Mouse (Mus musculus) hindbrain, embryonic 12.5 days (tissue): ENCODE measurements around the gene Yars. TPM values are rescaled to one million over a fixed set of nuclear protein-coding genes. Genes with fewer than 3 reads are reported as not detected.
A peak's percentile ranks its signal among the peaks of the same experiment; 100 is the strongest.
"Not testable (repeated sequence)": the region's sequence is repeated elsewhere in the genome, so short reads cannot be mapped to it uniquely, and the experiment has no call there.

Experiments
- ATAC-seq: fragments of 200-750 bp; cut with Nextera tagmentation; 2 replicates; pipeline ENCODE4 v1.8.0; 2017; ENCODE audit warnings: moderate TSS enrichment; ENCODE audit not compliant: low FRiP score
- H3K27ac ChIP-seq: fragments of 300-500 bp; sonication (generic); 2 replicates; pipeline ENCODE4 v1.5.1; 2016; ENCODE audit warnings: mild to moderate bottlenecking
- H3K27me3 ChIP-seq: fragments of 300-500 bp; sonication (generic); 2 replicates; pipeline ENCODE4 v1.6.1; 2016; ENCODE audit warnings: mild to moderate bottlenecking
- H3K36me3 ChIP-seq: fragments of 300-500 bp; sonication (generic); 2 replicates; pipeline ENCODE4 v1.6.1; 2016; ENCODE audit warnings: mild to moderate bottlenecking
- H3K4me1 ChIP-seq: fragments of 300-500 bp; sonication (generic); 2 replicates; pipeline ENCODE4 v1.6.1; 2016
- H3K4me2 ChIP-seq: fragments of 300-500 bp; sonication (generic); replicated peaks from 2 replicates; pipeline ENCODE4 v1.6.1; 2016; ENCODE audit warnings: mild to moderate bottlenecking
- H3K4me3 ChIP-seq: fragments of 300-500 bp; sonication (generic); 2 replicates; pipeline ENCODE4 v1.5.1; 2016; ENCODE audit warnings: mild to moderate bottlenecking
- H3K9ac ChIP-seq: fragments of 300-500 bp; sonication (generic); 2 replicates; pipeline ENCODE4 v1.6.1; 2016; ENCODE audit warnings: mild to moderate bottlenecking, moderate library complexity
- H3K9me3 ChIP-seq: fragments of 300-500 bp; sonication (generic); replicated peaks from 2 replicates; pipeline ENCODE4 v1.6.1; 2016; ENCODE audit warnings: mild to moderate bottlenecking
- WGBS: fragments of 180-500 bp; shearing (Covaris S2); methylation state at CpG from one replicate; pipeline ENCODE4 v1.1.7; 2016; 5-methylcytosine and 5-hydroxymethylcytosine counted together
- polyA plus RNA-seq: library from polyadenylated mRNA; unstranded; fragments of >200 nt; fragmentation: Nextera tagmentation; extraction: Ambion mirVana; gene quantifications from 2 replicates; pipeline ENCODE4 v1.2.1, GENCODE M21; 2016

The Yars gene
- polyA plus RNA-seq, 1 experiment from 2014 or later: 98.1 TPM

GRCm38 (mm10) chr4:129197514-129197913 lies 8.0 kb downstream of the Yars start:
- Histone ChIP-seq H3K27ac (no peak overlapping the region), H3K4me1 (no peaks in the 10 kb centered on the region), H3K36me3 (peaks cover 73% of the 10 kb centered on the region), H3K9me3 (no peaks in the 10 kb centered on the region), H3K27me3 (no peaks in the 10 kb centered on the region), H3K4me3 (no peak overlapping the region), H3K4me2 (no peak overlapping the region), H3K9ac (no peak overlapping the region)
- WGBS: 97% methylated on average over 6 of the region's 6 CpGs
- no peak for ATAC-seq

- H3K4me2 ChIP-seq: no peak overlapping the region
- no peak overlapping the region for H3K4me3 ChIP-seq
- no peaks in the 10 kb centered on the region for H3K27me3 ChIP-seq
- WGBS: 95% methylated on average over 10 of the region's 10 CpGs
- H3K36me3 ChIP-seq: peaks cover 88% of the 10 kb centered on the region
- no peak overlapping the region for H3K9ac ChIP-seq
- H3K27ac ChIP-seq: no peak overlapping the region
- ATAC-seq: no peak
- H3K4me1 ChIP-seq: no peaks in the 10 kb centered on the region
- H3K9me3 ChIP-seq: no peaks in the 10 kb centered on the region
Observed at GRCm38 (mm10) chr4:129204655-129205054, 15.1 kb downstream of the Yars start.

- no peak overlapping the region for H3K9ac ChIP-seq
- H3K4me3 ChIP-seq: no peak overlapping the region
- no peaks in the 10 kb centered on the region for H3K4me1 ChIP-seq
- H3K4me2 ChIP-seq: no peak overlapping the region
- H3K9me3 ChIP-seq: no peaks in the 10 kb centered on the region
- peaks cover 88% of the 10 kb centered on the region for H3K36me3 ChIP-seq
- no peak for ATAC-seq
- no peaks in the 10 kb centered on the region for H3K27me3 ChIP-seq
- no peak overlapping the region for H3K27ac ChIP-seq
- 94% methylated on average over 8 of the region's 8 CpGs for WGBS
Observed at GRCm38 (mm10) chr4:129206792-129207191, 17.2 kb downstream of the Yars start.

DNA sequence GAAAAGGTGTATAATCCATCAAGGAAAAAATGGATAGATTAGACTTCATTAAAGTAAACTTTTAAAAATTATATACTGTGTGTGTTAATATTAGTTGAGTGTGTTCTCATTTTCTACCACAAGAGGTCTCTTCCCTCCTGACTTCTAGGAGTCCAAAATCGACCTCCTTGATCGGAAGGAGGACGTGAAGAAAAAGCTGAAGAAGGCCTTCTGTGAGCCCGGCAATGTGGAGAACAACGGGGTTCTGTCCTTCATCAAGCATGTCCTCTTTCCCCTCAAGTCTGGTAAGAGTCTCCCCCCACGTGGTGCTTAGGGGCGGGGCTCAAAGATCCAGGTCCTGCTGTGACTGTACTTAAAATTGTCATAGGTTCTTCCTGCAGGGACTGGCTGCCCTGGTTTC lies 19.9 kb downstream of the Yars start:
- Histone ChIP-seq H3K27me3 (no peaks in the 10 kb centered on the region), H3K9ac (no peak overlapping the region), H3K4me1 (no peaks in the 10 kb centered on the region), H3K4me3 (no peak overlapping the region), H3K36me3 (peaks cover 89% of the 10 kb centered on the region), H3K9me3 (no peaks in the 10 kb centered on the region), H3K27ac (no peak overlapping the region), H3K4me2 (no peak overlapping the region)
- no peak for ATAC-seq
- WGBS: 64% methylated on average over 7 of the region's 7 CpGs

DNA sequence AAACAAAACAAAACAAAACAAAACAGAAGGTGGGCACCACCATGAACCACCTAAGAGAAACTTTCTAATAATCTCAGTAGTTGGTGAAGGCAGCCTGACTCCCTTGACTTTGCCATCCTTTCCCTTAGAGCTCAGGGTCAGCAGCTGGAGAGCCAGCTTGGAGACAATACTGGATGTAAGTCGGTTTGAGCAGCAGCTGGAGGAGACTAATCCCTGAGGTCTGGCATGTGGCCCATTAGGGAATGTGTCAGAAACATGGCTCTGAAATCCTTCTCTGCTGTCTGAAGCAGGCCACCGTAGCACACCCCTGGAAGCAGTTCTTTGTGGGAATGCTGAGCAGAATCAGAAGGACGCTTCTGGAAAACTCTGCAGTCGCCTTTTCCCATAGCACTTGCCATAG lies 21.9 kb downstream of the Yars start:
- no peak overlapping the region for H3K27ac ChIP-seq
- 92% methylated on average over 4 of the region's 4 CpGs for WGBS
- H3K9me3 ChIP-seq: no peaks in the 10 kb centered on the region
- H3K36me3 ChIP-seq: peaks cover 90% of the 10 kb centered on the region
- H3K4me1 ChIP-seq: no peaks in the 10 kb centered on the region
- H3K9ac ChIP-seq: no peak overlapping the region
- no peak overlapping the region for H3K4me2 ChIP-seq
- no peak overlapping the region for H3K4me3 ChIP-seq
- no peaks in the 10 kb centered on the region for H3K27me3 ChIP-seq
- ATAC-seq: no peak

DNA sequence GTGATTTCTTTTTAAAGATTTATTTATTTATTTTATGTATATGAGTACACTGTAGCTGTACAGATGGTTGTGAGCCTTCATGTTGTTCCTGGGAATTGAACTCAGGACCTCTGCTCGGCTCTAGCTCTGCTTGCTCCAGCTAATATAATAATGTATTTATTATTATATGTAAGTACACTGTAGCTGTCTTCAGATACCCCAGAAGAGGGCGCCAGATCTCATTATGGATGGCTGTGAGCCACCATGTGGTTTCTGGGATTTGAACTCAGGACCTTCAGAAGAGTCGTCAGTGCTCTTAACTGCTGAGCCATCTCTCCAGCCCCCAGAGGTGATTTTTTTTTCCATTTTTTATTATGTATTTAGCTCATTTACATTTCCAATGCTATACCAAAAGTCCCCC lies 22.9 kb downstream of the Yars start:
- WGBS: 77% methylated on average over 3 of the region's 3 CpGs
- H3K4me2 ChIP-seq, H3K27ac ChIP-seq, H3K9me3 ChIP-seq, ATAC-seq, H3K9ac ChIP-seq, H3K27me3 ChIP-seq, H3K4me3 ChIP-seq, H3K4me1 ChIP-seq: not testable (repeated sequence)
- peaks cover 90% of the 10 kb centered on the region for H3K36me3 ChIP-seq

GRCm38 (mm10) chr4:129218569-129219175 lies 29.1 kb downstream of the Yars start:
- H3K4me2 ChIP-seq: no peak overlapping the region
- no peak overlapping the region for H3K27ac ChIP-seq
- H3K4me1 ChIP-seq: peaks cover 10% of the 10 kb centered on the region
- no peaks in the 10 kb centered on the region for H3K9me3 ChIP-seq
- 81% methylated on average over 7 of the region's 7 CpGs for WGBS
- H3K36me3 ChIP-seq: peaks cover 96% of the 10 kb centered on the region
- peaks cover 18% of the 10 kb centered on the region for H3K27me3 ChIP-seq
- ATAC-seq: no peak
- no peak overlapping the region for H3K4me3 ChIP-seq
- no peak overlapping the region for H3K9ac ChIP-seq

- Histone ChIP-seq H3K27ac (no peak overlapping the region), H3K4me1 (peaks cover 15% of the 10 kb centered on the region), H3K36me3 (peaks cover 92% of the 10 kb centered on the region), H3K9me3 (no peaks in the 10 kb centered on the region), H3K4me3 (no peak overlapping the region), H3K9ac (no peak overlapping the region), H3K27me3 (peaks cover 22% of the 10 kb centered on the region), H3K4me2 (no peak overlapping the region)
- WGBS: 88% methylated on average over 10 of the region's 10 CpGs
- ATAC-seq: no peak
Observed at GRCm38 (mm10) chr4:129219198-129219597, 29.6 kb downstream of the Yars start.

DNA sequence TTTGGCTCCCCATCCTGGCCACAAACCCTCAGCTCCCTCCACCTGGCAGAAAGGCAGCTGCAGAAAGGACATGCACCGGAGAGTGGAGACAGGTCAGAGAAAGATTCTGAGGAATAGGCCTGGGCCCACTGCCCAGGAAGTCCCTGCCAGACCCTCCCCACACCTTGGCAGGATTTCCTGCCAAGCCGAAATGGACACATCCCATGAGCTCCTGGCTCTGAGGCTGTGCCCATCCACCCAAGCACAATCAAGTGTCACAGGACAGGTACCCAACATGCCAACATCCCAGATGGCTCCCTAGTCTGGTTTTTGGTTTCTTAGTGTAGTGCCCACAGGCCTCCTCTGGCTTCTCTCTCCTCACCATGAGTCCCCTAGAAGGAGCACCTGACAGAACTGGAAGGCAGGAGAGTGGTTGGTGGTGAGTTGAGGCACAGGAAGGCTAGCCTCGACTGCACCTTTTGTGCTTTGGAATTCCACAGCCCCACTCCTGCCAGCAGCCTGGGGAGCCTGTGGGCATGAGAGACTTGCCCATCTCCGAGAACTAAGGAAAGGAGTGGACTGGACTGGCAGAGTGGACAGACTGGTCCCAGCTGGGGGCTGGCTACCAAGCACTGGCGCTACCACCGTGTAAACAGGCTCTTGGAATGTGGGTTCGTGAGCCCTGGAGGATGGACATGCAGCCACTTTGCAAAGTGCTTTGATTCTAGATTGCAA lies 31.0 kb downstream of the Yars start:
- ATAC-seq: no peak
- Histone ChIP-seq H3K9me3 (no peaks in the 10 kb centered on the region), H3K4me3 (no peak overlapping the region), H3K27ac (no peak overlapping the region), H3K4me2 (no peak overlapping the region), H3K9ac (no peak overlapping the region), H3K36me3 (peaks cover 88% of the 10 kb centered on the region), H3K27me3 (peaks cover 26% of the 10 kb centered on the region), H3K4me1 (peaks cover 20% of the 10 kb centered on the region)
- WGBS: 75% methylated on average over 7 of the region's 7 CpGs

DNA sequence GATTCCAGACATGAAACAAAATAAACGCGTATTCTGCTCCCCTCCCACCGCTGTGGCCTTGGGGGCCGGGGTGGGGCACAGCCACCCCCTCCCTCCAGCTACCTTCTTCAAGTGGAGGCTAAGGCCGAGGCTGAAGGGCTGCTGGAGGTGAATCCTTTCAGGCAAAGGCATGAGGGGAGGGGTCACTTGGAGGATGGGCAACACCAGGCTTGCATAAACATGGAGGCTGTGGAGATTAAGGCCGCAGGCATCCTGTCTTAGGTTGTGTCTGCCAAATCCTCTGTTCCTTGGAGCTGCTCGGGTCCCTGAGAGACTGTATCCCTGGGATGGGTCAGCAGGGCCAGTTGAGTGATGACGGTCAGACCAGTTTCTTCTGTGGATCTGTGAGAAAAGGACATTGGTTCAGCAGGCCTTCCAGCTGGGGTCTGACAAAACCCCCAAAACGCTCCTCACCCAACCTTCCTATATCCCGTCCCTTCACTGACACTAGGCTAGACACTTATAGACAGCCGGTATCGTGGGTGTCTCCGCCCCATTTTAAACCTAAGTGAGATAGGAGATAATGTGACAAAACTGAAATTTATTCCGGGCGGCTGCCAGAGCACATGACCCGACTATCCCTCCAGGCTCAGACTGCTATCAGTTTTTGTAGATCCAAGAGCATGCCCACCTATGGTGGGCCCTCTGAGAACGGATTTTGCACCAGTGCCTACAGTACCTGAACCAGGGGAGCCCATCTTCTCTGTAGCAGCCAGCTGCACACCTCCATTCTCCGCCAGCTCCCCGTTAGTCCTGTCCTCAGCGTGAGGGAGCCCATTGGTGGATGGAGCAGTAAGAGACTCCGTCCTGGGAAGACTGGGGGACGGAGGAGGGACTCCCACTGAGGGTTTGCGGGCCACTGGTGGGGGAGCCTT lies 31.8 kb downstream of the Yars start:
- WGBS: 77% methylated on average over 23 of the region's 23 CpGs
- no peak overlapping the region for H3K4me2 ChIP-seq
- H3K4me1 ChIP-seq: peaks cover 29% of the 10 kb centered on the region
- H3K9ac ChIP-seq: peak overlapping the region; percentile 0; the same call in 1 of the 2 replicates
- H3K27ac ChIP-seq: no peak overlapping the region
- H3K4me3 ChIP-seq: no peak overlapping the region
- no peak for ATAC-seq
- H3K9me3 ChIP-seq: no peaks in the 10 kb centered on the region
- peaks cover 82% of the 10 kb centered on the region for H3K36me3 ChIP-seq
- H3K27me3 ChIP-seq: peaks cover 30% of the 10 kb centered on the region

GRCm38 (mm10) chr4:129222019-129222925 lies 32.7 kb downstream of the Yars start:
- Histone ChIP-seq H3K27ac (no peak overlapping the region), H3K4me2 (peak overlapping the region; percentile 56; the same call in 1 of the 2 replicates), H3K9ac (no peak overlapping the region; the same call in 1 of the 2 replicates), H3K9me3 (no peaks in the 10 kb centered on the region), H3K4me3 (no peak overlapping the region), H3K4me1 (peaks cover 38% of the 10 kb centered on the region), H3K36me3 (peaks cover 72% of the 10 kb centered on the region), H3K27me3 (peaks cover 30% of the 10 kb centered on the region)
- 61% methylated on average over 31 of the region's 31 CpGs for WGBS
- ATAC-seq: no peak
